Mouse (Mus musculus) heart, adult 2 months (tissue): Measurements from ENCODE around the gene Plau.

Experiments used
- CTCF ChIP-seq: fragments of 200-600 bp; IDR thresholded peaks from 2 replicates; pipeline ENCODE4 v1.8.1; 2022; ENCODE audit warnings: antibody characterized with exemption, mild to moderate bottlenecking, moderate library complexity
- EP300 ChIP-seq: fragments of 200-500 bp; IDR thresholded peaks from 2 replicates; pipeline ENCODE4 v1.6.1; 2011; ENCODE audit warnings: low read depth, low read length, control low read depth; ENCODE audit not compliant: insufficient read depth
- POLR2A ChIP-seq: fragments of 200-500 bp; IDR thresholded peaks from 2 replicates; pipeline ENCODE4 v1.6.1; 2011; ENCODE audit warnings: mild to moderate bottlenecking, low read depth, low read length, control low read depth; ENCODE audit not compliant: insufficient read depth

- no peak for TF ChIP-seq CTCF
- no peak for TF ChIP-seq POLR2A
- TF ChIP-seq EP300: no peak
These were observed 33.6 kb downstream of the Plau start for GRCm38 (mm10) chr14:20870110-20870509.
